Mouse (Mus musculus): ENCODE data around the gene Wnt4.

- no peak for TF ChIP-seq CTCF (IDR thresholded peaks at IDR 0.05)
- TF ChIP-seq POLR2A (IDR thresholded peaks at IDR 0.05; ENCODE audit: insufficient read depth, low read depth, low read length) = no peak
Observed at GRCm38 (mm10) chr4:137278144-137279040, 1.1 kb downstream of the Wnt4 start.
